Mouse (Mus musculus): ENCODE measurements around the gene Babam2.

Babam2 gene

GRCm38 (mm10) chr5:31781624-31782023 is 84.1 kb downstream of the Babam2 start:
- CTCF ChIA-PET: no interaction called here

GRCm38 (mm10) chr5:31787201-31787600 is 89.7 kb downstream of the Babam2 start:
- CTCF ChIA-PET: no interaction called here

GRCm38 (mm10) chr5:31787622-31788021 is 90.1 kb downstream of the Babam2 start:
- CTCF ChIA-PET: no interaction called here

GRCm38 (mm10) chr5:31792338-31792737 is 94.9 kb downstream of the Babam2 start:
- CTCF ChIA-PET: no interaction called here

GRCm38 (mm10) chr5:31792863-31793262 is 95.4 kb downstream of the Babam2 start:
- CTCF ChIA-PET: no interaction called here

- CTCF ChIA-PET: no interaction called here
These were observed 97.9 kb downstream of the Babam2 start for GRCm38 (mm10) chr5:31795414-31795813.

- CTCF ChIA-PET: no interaction called here
These were observed 99.5 kb downstream of the Babam2 start for GRCm38 (mm10) chr5:31796979-31797378.

- CTCF ChIA-PET: interaction anchor here (0.5 kb wide), 1 partner anchor 13 kb away, joined by 7 read pairs; no protein-coding TSS in a partner anchor
These were observed 106.7 kb downstream of the Babam2 start for GRCm38 (mm10) chr5:31804211-31804610.

- CTCF ChIA-PET: interaction anchor here (0.5 kb wide), 1 partner anchor 13 kb away, joined by 7 read pairs; no protein-coding TSS in a partner anchor
These were observed 107.3 kb downstream of the Babam2 start for GRCm38 (mm10) chr5:31804751-31805150.

GRCm38 (mm10) chr5:31807312-31807711 is 109.8 kb downstream of the Babam2 start:
- CTCF ChIA-PET: no interaction called here

- CTCF ChIA-PET: interaction anchor here (0.7 kb wide), 2 partner anchors 114 to 1095 kb away, joined by 4 to 10 read pairs; no protein-coding TSS in a partner anchor
These were observed 110.8 kb downstream of the Babam2 start for GRCm38 (mm10) chr5:31808271-31808670.

GRCm38 (mm10) chr5:31810796-31811662 is 113.5 kb downstream of the Babam2 start:
- CTCF ChIA-PET: no interaction called here

- CTCF ChIA-PET: no interaction called here
These were observed 114.1 kb downstream of the Babam2 start for GRCm38 (mm10) chr5:31811663-31812001.

- CTCF ChIA-PET: interaction anchor here (0.7 kb wide), 1 partner anchor 38 kb away, joined by 3 read pairs; no protein-coding TSS in a partner anchor
These were observed 115.7 kb downstream of the Babam2 start for GRCm38 (mm10) chr5:31813156-31813675.

- CTCF ChIA-PET: interaction anchor here (0.7 kb wide), 1 partner anchor 1040 kb away, joined by 7 read pairs; no protein-coding TSS in a partner anchor
These were observed 116.6 kb downstream of the Babam2 start for GRCm38 (mm10) chr5:31814068-31814467.

- CTCF ChIA-PET: no interaction called here
These were observed 117.6 kb downstream of the Babam2 start for GRCm38 (mm10) chr5:31815129-31815528.

GRCm38 (mm10) chr5:31816082-31816481 is 118.6 kb downstream of the Babam2 start:
- CTCF ChIA-PET: no interaction called here

- CTCF ChIA-PET: no interaction called here
These were observed 123.3 kb downstream of the Babam2 start for GRCm38 (mm10) chr5:31820801-31821200.

- CTCF ChIA-PET: no interaction called here
These were observed 123.7 kb downstream of the Babam2 start for GRCm38 (mm10) chr5:31821204-31821603.

- CTCF ChIA-PET: no interaction called here
These were observed 126.2 kb downstream of the Babam2 start for GRCm38 (mm10) chr5:31823673-31824072.

- CTCF ChIA-PET: no interaction called here
These were observed 126.6 kb downstream of the Babam2 start for GRCm38 (mm10) chr5:31824126-31824525.

GRCm38 (mm10) chr5:31827304-31827703 is 129.8 kb downstream of the Babam2 start:
- CTCF ChIA-PET: no interaction called here

- CTCF ChIA-PET: no interaction called here
These were observed 130.4 kb downstream of the Babam2 start for GRCm38 (mm10) chr5:31827896-31828295.

All from spleen, embryonic (tissue).